Mouse (Mus musculus): ENCODE measurements around the gene Prr18. TPM values are rescaled to one million over a fixed set of nuclear protein-coding genes. Genes with fewer than 3 reads are reported as not detected.
A peak's percentile ranks its signal among the peaks of the same experiment; 100 is the strongest.
"Not testable (repeated sequence)": the region's sequence is repeated elsewhere in the genome, so short reads cannot be mapped to it uniquely, and the experiment has no call there.

The Prr18 gene
- polyA plus RNA-seq, 1 experiment = 0.03 TPM

- no peaks in the 10 kb centered on the region for H3K27me3 ChIP-seq (ENCODE audit: control insufficient read depth)
- H3K9me3 ChIP-seq (ENCODE audit: control insufficient read depth, low read length) = no peaks in the 10 kb centered on the region
- H3K4me3 ChIP-seq (replicated peaks) = no peak overlapping the region
- no peaks in the 10 kb centered on the region for H3K4me1 ChIP-seq (ENCODE audit: control insufficient read depth)
- TF ChIP-seq TAL1 (IDR thresholded peaks at IDR 0.05; ENCODE audit: low read length) = no peak
- TF ChIP-seq GATA1 (IDR thresholded peaks at IDR 0.05; ENCODE audit: low read length) = no peak
- H3K36me3 ChIP-seq (ENCODE audit: control insufficient read depth) = peaks cover 5% of the 10 kb centered on the region
Observed at GRCm38 (mm10) chr17:8302772-8303438, 34.4 kb upstream of the Prr18 start.

GRCm38 (mm10) chr17:8303671-8304070 is 33.6 kb upstream of the Prr18 start:
- no peaks in the 10 kb centered on the region for H3K4me1 ChIP-seq (ENCODE audit: control insufficient read depth)
- H3K36me3 ChIP-seq (ENCODE audit: control insufficient read depth) = no peaks in the 10 kb centered on the region
- H3K27me3 ChIP-seq (ENCODE audit: control insufficient read depth) = no peaks in the 10 kb centered on the region
- H3K9me3 ChIP-seq (ENCODE audit: control insufficient read depth, low read length) = no peaks in the 10 kb centered on the region
- no peak overlapping the region for H3K4me3 ChIP-seq (replicated peaks)
- TF ChIP-seq TAL1 (IDR thresholded peaks at IDR 0.05; ENCODE audit: low read length) (no peak), GATA1 (IDR thresholded peaks at IDR 0.05; ENCODE audit: low read length) (no peak)

GRCm38 (mm10) chr17:8305801-8306200 is 31.5 kb upstream of the Prr18 start:
- Histone ChIP-seq H3K27me3 (ENCODE audit: control insufficient read depth) (no peaks in the 10 kb centered on the region), H3K36me3 (ENCODE audit: control insufficient read depth) (no peaks in the 10 kb centered on the region), H3K9me3 (ENCODE audit: control insufficient read depth, low read length) (no peaks in the 10 kb centered on the region), H3K4me1 (ENCODE audit: control insufficient read depth) (peaks cover 4% of the 10 kb centered on the region), H3K4me3 (replicated peaks) (no peak overlapping the region)
- TF ChIP-seq TAL1 (IDR thresholded peaks at IDR 0.05; ENCODE audit: low read length) (no peak), GATA1 (IDR thresholded peaks at IDR 0.05; ENCODE audit: low read length) (no peak)

GRCm38 (mm10) chr17:8310838-8311614 is 26.2 kb upstream of the Prr18 start, which contains the start of gene Sft2d1:
Gene Sft2d1 (plus strand): TSS chr17:8311102.
- Histone ChIP-seq H3K9me3 (ENCODE audit: control insufficient read depth, low read length) (no peaks in the 10 kb centered on the region), H3K4me1 (ENCODE audit: control insufficient read depth) (peaks cover 24% of the 10 kb centered on the region), H3K36me3 (ENCODE audit: control insufficient read depth) (peaks cover 5% of the 10 kb centered on the region), H3K27me3 (ENCODE audit: control insufficient read depth) (no peaks in the 10 kb centered on the region), H3K4me3 (replicated peaks) (peak within 1 kb of the TSS; percentile 94)
- TF ChIP-seq GATA1 (IDR thresholded peaks at IDR 0.05; ENCODE audit: low read length) (no peak), TAL1 (IDR thresholded peaks at IDR 0.05; ENCODE audit: low read length) (no peak)

DNA sequence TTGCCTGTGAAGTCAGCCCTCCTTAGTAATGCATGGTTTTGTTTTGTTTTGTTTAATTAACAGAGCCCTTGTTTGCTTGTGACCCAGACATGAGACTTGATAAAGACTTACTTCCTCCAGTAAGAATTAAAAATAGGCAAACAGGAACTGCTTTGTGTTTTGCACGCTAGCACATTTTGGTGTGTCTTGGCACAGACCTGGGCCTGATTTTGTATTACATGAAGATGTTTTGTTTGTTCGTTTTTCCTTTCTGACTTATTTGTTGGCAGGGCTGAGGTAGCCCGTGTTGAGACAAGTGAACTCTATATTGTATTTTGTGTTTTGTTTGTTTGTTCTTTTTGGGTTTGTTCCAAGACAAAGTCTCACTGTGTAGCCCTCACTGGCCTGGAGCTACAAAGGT is 25.5 kb upstream of the Prr18 start:
- Histone ChIP-seq H3K4me1 (ENCODE audit: control insufficient read depth) (peaks cover 24% of the 10 kb centered on the region), H3K36me3 (ENCODE audit: control insufficient read depth) (peaks cover 8% of the 10 kb centered on the region), H3K9me3 (ENCODE audit: control insufficient read depth, low read length) (no peaks in the 10 kb centered on the region), H3K27me3 (ENCODE audit: control insufficient read depth) (no peaks in the 10 kb centered on the region), H3K4me3 (replicated peaks) (peak overlapping the region; percentile 94)
- TF ChIP-seq GATA1 (IDR thresholded peaks at IDR 0.05; ENCODE audit: low read length) = no peak
- TF ChIP-seq TAL1 (IDR thresholded peaks at IDR 0.05; ENCODE audit: low read length) = no peak

DNA sequence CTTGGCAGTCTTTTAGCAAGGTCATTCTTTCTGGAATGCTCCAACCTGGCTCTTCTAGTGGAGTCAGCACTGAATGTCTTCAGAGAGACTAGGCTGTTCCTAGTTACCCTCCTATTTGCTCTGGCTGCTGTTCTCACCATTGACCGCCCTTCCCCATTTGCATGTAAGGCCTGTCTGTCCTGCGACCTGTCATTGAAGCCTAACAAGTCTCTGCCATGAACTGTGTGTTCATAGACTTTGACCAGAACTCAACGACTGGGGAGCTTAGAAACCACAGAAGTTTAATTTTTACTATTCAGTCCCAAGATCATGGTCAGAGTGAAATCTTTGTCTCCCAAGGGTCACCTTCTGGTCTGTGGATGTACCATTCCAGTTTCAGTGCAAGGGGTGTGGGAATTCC is 23.3 kb upstream of the Prr18 start:
- no peaks in the 10 kb centered on the region for H3K27me3 ChIP-seq (ENCODE audit: control insufficient read depth)
- H3K4me3 ChIP-seq (replicated peaks) = no peak overlapping the region
- H3K4me1 ChIP-seq (ENCODE audit: control insufficient read depth) = peaks cover 24% of the 10 kb centered on the region
- TF ChIP-seq TAL1 (IDR thresholded peaks at IDR 0.05; ENCODE audit: low read length) = no peak
- no peak for TF ChIP-seq GATA1 (IDR thresholded peaks at IDR 0.05; ENCODE audit: low read length)
- peaks cover 12% of the 10 kb centered on the region for H3K36me3 ChIP-seq (ENCODE audit: control insufficient read depth)
- H3K9me3 ChIP-seq (ENCODE audit: control insufficient read depth, low read length) = no peaks in the 10 kb centered on the region

- no peak overlapping the region for H3K4me3 ChIP-seq (replicated peaks)
- peaks cover 23% of the 10 kb centered on the region for H3K36me3 ChIP-seq (ENCODE audit: control insufficient read depth)
- peaks cover 19% of the 10 kb centered on the region for H3K4me1 ChIP-seq (ENCODE audit: control insufficient read depth)
Observed at GRCm38 (mm10) chr17:8316251-8316650, 21.0 kb upstream of the Prr18 start.

GRCm38 (mm10) chr17:8326877-8327276 is 10.4 kb upstream of the Prr18 start:
- peaks cover 37% of the 10 kb centered on the region for H3K36me3 ChIP-seq (ENCODE audit: control insufficient read depth)
- not testable (repeated sequence) for H3K9me3 ChIP-seq (ENCODE audit: control insufficient read depth, low read length); H3K27me3 ChIP-seq (ENCODE audit: control insufficient read depth); H3K4me1 ChIP-seq (ENCODE audit: control insufficient read depth); H3K4me3 ChIP-seq (replicated peaks)

More at GRCm38 (mm10) chr17:8316251-8316650, 21.0 kb upstream of the Prr18 start:
- H3K9me3 ChIP-seq (ENCODE audit: control insufficient read depth, low read length) = no peaks in the 10 kb centered on the region
- no peak for TF ChIP-seq GATA1 (IDR thresholded peaks at IDR 0.05; ENCODE audit: low read length)
- no peak for TF ChIP-seq TAL1 (IDR thresholded peaks at IDR 0.05; ENCODE audit: low read length)
- no peaks in the 10 kb centered on the region for H3K27me3 ChIP-seq (ENCODE audit: control insufficient read depth)

- Histone ChIP-seq H3K4me1 (ENCODE audit: control insufficient read depth) (no peaks in the 10 kb centered on the region), H3K4me3 (replicated peaks) (no peak overlapping the region), H3K36me3 (ENCODE audit: control insufficient read depth) (peaks cover 28% of the 10 kb centered on the region), H3K9me3 (ENCODE audit: control insufficient read depth, low read length) (no peaks in the 10 kb centered on the region), H3K27me3 (ENCODE audit: control insufficient read depth) (no peaks in the 10 kb centered on the region)
- TF ChIP-seq TAL1 (IDR thresholded peaks at IDR 0.05; ENCODE audit: low read length) (no peak), GATA1 (IDR thresholded peaks at IDR 0.05; ENCODE audit: low read length) (no peak)
Observed at GRCm38 (mm10) chr17:8328511-8329174, 8.6 kb upstream of the Prr18 start.

Measured in erythroblast, embryonic 14.5 days (primary cell).